Mouse (Mus musculus) limb, embryonic 10.5 days (tissue): ENCODE results near the gene Hrh2. TPM values are rescaled to one million over a fixed set of nuclear protein-coding genes. Genes with fewer than 3 reads are reported as not detected.

Source experiments
- polyA plus RNA-seq: library from polyadenylated mRNA; unstranded; fragments of >200 nt; fragmentation: Nextera tagmentation; extraction: Ambion mirVana; gene quantifications from 2 replicates; pipeline ENCODE4 v1.2.1, GENCODE M21; 2016

The Hrh2 gene
- polyA plus RNA-seq, 1 experiment from 2014 or later: 0.05 TPM

Other genes starting within 250 kb of the Hrh2 start
- not detected in 2 replicates for gene Drd1, start 136.4 kb upstream of the Hrh2 start, polyA plus RNA-seq
- 69.7 and 85.7 TPM in 2 replicates for gene Sfxn1, start 120.3 kb upstream of the Hrh2 start, polyA plus RNA-seq
- gene Cplx2, start 179.2 kb downstream of the Hrh2 start, polyA plus RNA-seq: 2.5 and 3.5 TPM in 2 replicates